Mouse (Mus musculus) lung, embryonic 16.5 days (tissue): ENCODE results near the gene Ctnnd1. TPM values are rescaled to one million over a fixed set of nuclear protein-coding genes. Genes with fewer than 3 reads are reported as not detected.
A peak's percentile ranks its signal among the peaks of the same experiment; 100 is the strongest.

Experiments used
- ATAC-seq: fragments of 200-750 bp; cut with Nextera tagmentation; 2 replicates; pipeline ENCODE4 v1.8.0; 2017; ENCODE audit warnings: low read depth, mild to moderate bottlenecking, moderate library complexity
- H3K27ac ChIP-seq: fragments of 300-500 bp; sonication (generic); 2 replicates; pipeline ENCODE4 v1.5.1; 2014; ENCODE audit warnings: mild to moderate bottlenecking, control low read depth, low read length
- H3K27me3 ChIP-seq: fragments of 300-500 bp; sonication (generic); 2 replicates; pipeline ENCODE4 v1.6.1; 2014; ENCODE audit warnings: low read depth, low read length, mixed read lengths; ENCODE audit not compliant: control insufficient read depth, insufficient read depth
- H3K36me3 ChIP-seq: fragments of 300-500 bp; sonication (generic); 2 replicates; pipeline ENCODE4 v1.6.1; 2014; ENCODE audit warnings: low read length; ENCODE audit not compliant: control insufficient read depth, insufficient read depth
- H3K4me1 ChIP-seq: fragments of 300-500 bp; sonication (generic); replicated peaks from 2 replicates; pipeline ENCODE4 v1.6.1; 2014; ENCODE audit warnings: low read length, mixed read lengths; ENCODE audit not compliant: control insufficient read depth, insufficient read depth
- H3K4me2 ChIP-seq: fragments of 300-500 bp; sonication (generic); 2 replicates; pipeline ENCODE4 v1.6.1; 2014; ENCODE audit warnings: low read depth, low read length, control low read depth
- H3K4me3 ChIP-seq: fragments of 300-500 bp; sonication (generic); 2 replicates; pipeline ENCODE4 v1.5.1; 2014; ENCODE audit warnings: mild to moderate bottlenecking, low read length, control low read depth
- H3K9ac ChIP-seq: fragments of 300-500 bp; sonication (generic); 2 replicates; pipeline ENCODE4 v1.6.1; 2014; ENCODE audit warnings: low read length, control low read depth
- H3K9me3 ChIP-seq: fragments of 300-500 bp; sonication (generic); 2 replicates; pipeline ENCODE4 v1.6.1; 2016; ENCODE audit warnings: low read length; ENCODE audit not compliant: control insufficient read depth
- WGBS: fragments of 180-500 bp; shearing (Covaris S2); extraction: QIAGEN DNeasy Blood & Tissue Kit; methylation state at CpG from one replicate; pipeline ENCODE4 v1.1.7; 2014; 5-methylcytosine and 5-hydroxymethylcytosine counted together
- polyA plus RNA-seq: library from polyadenylated mRNA; unstranded; fragments of >200 nt; fragmentation: Nextera tagmentation; extraction: Ambion mirVana; gene quantifications from 2 replicates; pipeline ENCODE4 v1.2.1, GENCODE M21; 2015

Gene Ctnnd1
- polyA plus RNA-seq, 1 experiment from 2014 or later: 68.4 TPM

GRCm38 (mm10) chr2:84634934-84635482 lies 15.6 kb downstream of the Ctnnd1 start:
- Histone ChIP-seq H3K27ac (peak overlapping the region; percentile 99), H3K4me3 (peak overlapping the region; percentile 5), H3K36me3 (no peaks in the 10 kb centered on the region), H3K4me2 (peak overlapping the region; percentile 51), H3K4me1 (peaks cover 71% of the 10 kb centered on the region), H3K9ac (peak overlapping the region; percentile 51), H3K27me3 (no peaks in the 10 kb centered on the region), H3K9me3 (no peaks in the 10 kb centered on the region)
- WGBS: 17% methylated on average over 4 of the region's 4 CpGs
- ATAC-seq: no peak

GRCm38 (mm10) chr2:84634006-84634405 lies 16.6 kb downstream of the Ctnnd1 start:
- Histone ChIP-seq H3K9me3 (no peaks in the 10 kb centered on the region), H3K27ac (peak overlapping the region; percentile 99), H3K4me1 (peaks cover 63% of the 10 kb centered on the region), H3K27me3 (no peaks in the 10 kb centered on the region), H3K4me2 (peak overlapping the region; percentile 46), H3K4me3 (0 out of 2 replicates have a peak overlapping the region, but pooled peaks have one; percentile 12), H3K9ac (0 out of 2 replicates have a peak overlapping the region, but pooled peaks have one; percentile 44), H3K36me3 (no peaks in the 10 kb centered on the region)
- 38% methylated on average over 4 of the region's 4 CpGs for WGBS
- no peak for ATAC-seq

GRCm38 (mm10) chr2:84632999-84633398 lies 17.6 kb downstream of the Ctnnd1 start:
- ATAC-seq: no peak
- WGBS: 0% methylated on average over 3 of the region's 3 CpGs
- Histone ChIP-seq H3K4me1 (peaks cover 53% of the 10 kb centered on the region), H3K4me3 (peak overlapping the region; percentile 30), H3K36me3 (no peaks in the 10 kb centered on the region), H3K9me3 (no peaks in the 10 kb centered on the region), H3K27me3 (no peaks in the 10 kb centered on the region), H3K27ac (peak overlapping the region; percentile 91), H3K4me2 (peak overlapping the region; percentile 51), H3K9ac (peak overlapping the region; percentile 47)

- peak overlapping the region; percentile 91 for H3K27ac ChIP-seq
- peaks cover 48% of the 10 kb centered on the region for H3K4me1 ChIP-seq
Measured at GRCm38 (mm10) chr2:84632001-84632400, 18.6 kb downstream of the Ctnnd1 start.

GRCm38 (mm10) chr2:84627036-84627435 lies 23.5 kb downstream of the Ctnnd1 start:
- H3K9me3 ChIP-seq: no peaks in the 10 kb centered on the region
- peak overlapping the region; percentile 45 for H3K27ac ChIP-seq
- ATAC-seq: no peak
- no peak overlapping the region for H3K4me3 ChIP-seq
- H3K4me2 ChIP-seq: no peak overlapping the region
- no peaks in the 10 kb centered on the region for H3K27me3 ChIP-seq
- peaks cover 7% of the 10 kb centered on the region; the same call in 1 of the 2 replicates for H3K36me3 ChIP-seq
- 35% methylated on average over 3 of the region's 3 CpGs for WGBS
- no peak overlapping the region for H3K9ac ChIP-seq
- peaks cover 37% of the 10 kb centered on the region for H3K4me1 ChIP-seq

More at GRCm38 (mm10) chr2:84632001-84632400, 18.6 kb downstream of the Ctnnd1 start:
- 88% methylated on average over 1 of the region's 1 CpGs for WGBS
- Histone ChIP-seq H3K4me3 (no peak overlapping the region), H3K9me3 (no peaks in the 10 kb centered on the region), H3K9ac (no peak overlapping the region), H3K27me3 (no peaks in the 10 kb centered on the region), H3K4me2 (no peak overlapping the region), H3K36me3 (no peaks in the 10 kb centered on the region)
- ATAC-seq: no peak

GRCm38 (mm10) chr2:84626366-84626975 lies 24.1 kb downstream of the Ctnnd1 start:
- peaks cover 7% of the 10 kb centered on the region; the same call in 1 of the 2 replicates for H3K36me3 ChIP-seq
- no peak overlapping the region for H3K9ac ChIP-seq
- H3K4me3 ChIP-seq: no peak overlapping the region
- WGBS: 62% methylated on average over 7 of the region's 7 CpGs
- H3K27me3 ChIP-seq: no peaks in the 10 kb centered on the region
- no peak for ATAC-seq
- peak overlapping the region; percentile 45 for H3K27ac ChIP-seq
- H3K4me2 ChIP-seq: no peak overlapping the region
- H3K9me3 ChIP-seq: no peaks in the 10 kb centered on the region
- peaks cover 37% of the 10 kb centered on the region for H3K4me1 ChIP-seq

GRCm38 (mm10) chr2:84624201-84624600 lies 26.4 kb downstream of the Ctnnd1 start:
- Histone ChIP-seq H3K27ac (no peak overlapping the region), H3K4me1 (peaks cover 38% of the 10 kb centered on the region), H3K4me3 (no peak overlapping the region), H3K9me3 (no peaks in the 10 kb centered on the region), H3K27me3 (no peaks in the 10 kb centered on the region), H3K9ac (no peak overlapping the region), H3K36me3 (peaks cover 22% of the 10 kb centered on the region), H3K4me2 (no peak overlapping the region)
- WGBS: 91% methylated on average over 17 of the region's 17 CpGs
- no peak for ATAC-seq

- ATAC-seq: no peak
- Histone ChIP-seq H3K27ac (peak overlapping the region; percentile 5), H3K4me3 (no peak overlapping the region), H3K36me3 (peaks cover 22% of the 10 kb centered on the region), H3K9me3 (no peaks in the 10 kb centered on the region), H3K9ac (no peak overlapping the region), H3K4me1 (peaks cover 43% of the 10 kb centered on the region), H3K4me2 (no peak overlapping the region), H3K27me3 (no peaks in the 10 kb centered on the region)
- WGBS: 82% methylated on average over 3 of the region's 3 CpGs
Measured at GRCm38 (mm10) chr2:84623428-84624119, 27.0 kb downstream of the Ctnnd1 start.

GRCm38 (mm10) chr2:84622668-84623067 lies 27.9 kb downstream of the Ctnnd1 start:
- Histone ChIP-seq H3K27ac (peak overlapping the region; percentile 52), H3K36me3 (peaks cover 22% of the 10 kb centered on the region)

More at GRCm38 (mm10) chr2:84622668-84623067, 27.9 kb downstream of the Ctnnd1 start:
- no peaks in the 10 kb centered on the region for H3K9me3 ChIP-seq
- no peaks in the 10 kb centered on the region for H3K27me3 ChIP-seq
- peaks cover 43% of the 10 kb centered on the region for H3K4me1 ChIP-seq
- ATAC-seq: no peak
- H3K4me3 ChIP-seq: no peak overlapping the region
- H3K4me2 ChIP-seq: no peak overlapping the region
- no peak overlapping the region for H3K9ac ChIP-seq
- WGBS: 27% methylated on average over 2 of the region's 2 CpGs
